Mouse (Mus musculus) right cerebral cortex, postnatal 14 days (tissue): ENCODE measurements around the gene Cttnbp2nl.

Source experiments
- DNase-seq: peaks from one replicate; pipeline ENCODE4 v3.0.0; 2022

The Cttnbp2nl gene

DNA sequence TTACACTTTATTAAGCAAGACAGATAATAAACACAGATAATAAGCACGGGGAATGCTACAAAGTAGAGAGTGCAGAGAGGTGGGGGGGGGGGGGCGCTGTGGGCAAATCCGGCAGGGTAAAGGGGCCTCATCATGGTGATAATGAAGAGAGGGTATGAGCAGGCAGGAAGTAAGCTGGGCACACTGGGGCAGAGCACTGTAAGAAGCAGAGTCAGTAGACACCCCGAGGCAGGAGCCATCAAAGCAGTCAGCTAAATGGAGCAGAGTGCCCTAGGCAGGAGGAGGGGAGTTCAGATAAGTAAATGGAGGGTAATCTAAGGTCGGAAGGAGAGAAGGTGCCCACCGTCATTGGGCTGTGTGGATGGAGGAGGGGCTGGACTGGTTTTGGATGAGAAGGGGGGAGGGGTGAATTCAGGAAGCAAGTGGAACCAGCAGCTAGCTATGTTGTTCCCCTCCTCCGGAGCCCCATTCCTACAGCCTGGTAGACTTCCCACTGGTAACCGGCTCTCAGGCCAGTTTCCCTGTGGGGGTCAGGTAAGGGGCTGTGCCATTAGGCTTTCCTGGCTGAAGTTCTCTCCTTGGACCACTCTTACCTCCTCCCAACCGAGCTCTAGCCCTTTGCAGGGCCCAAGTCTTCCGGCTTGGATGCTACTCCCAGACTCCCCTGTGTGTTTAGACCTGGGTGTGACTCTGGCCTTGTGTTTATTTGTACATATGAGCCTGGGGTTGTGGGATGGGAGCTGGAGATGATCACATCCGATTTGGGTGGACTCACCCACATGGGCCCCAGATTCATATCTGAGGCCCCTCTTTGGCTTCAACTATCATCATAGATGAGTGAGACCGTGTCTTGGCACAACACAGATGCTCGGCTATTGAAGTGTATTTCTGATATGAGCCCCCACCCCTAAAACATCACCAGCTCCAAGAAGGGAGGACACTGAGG lies 89.3 kb downstream of the Cttnbp2nl start:
- DNase-seq, result no peak

DNA sequence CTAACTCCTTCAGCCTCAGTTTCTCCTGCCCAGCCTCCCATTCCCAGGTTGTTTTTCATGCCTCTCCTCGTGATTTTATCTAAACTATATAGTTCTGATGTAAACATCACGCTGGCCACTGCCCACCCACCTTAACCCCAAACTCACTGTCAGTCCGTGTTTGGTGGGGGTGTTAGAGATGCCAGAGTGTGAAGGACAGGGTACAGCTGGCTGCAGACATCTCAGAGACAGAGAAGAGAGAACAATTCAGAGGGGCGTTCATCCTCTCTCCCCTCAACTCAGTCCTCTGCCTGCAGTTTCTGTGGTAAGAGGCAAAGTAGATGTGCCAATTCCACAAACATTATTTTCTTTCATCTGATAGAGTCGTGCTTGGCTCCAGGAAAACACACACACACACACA lies 90.1 kb downstream of the Cttnbp2nl start:
- DNase-seq, result no peak

DNA sequence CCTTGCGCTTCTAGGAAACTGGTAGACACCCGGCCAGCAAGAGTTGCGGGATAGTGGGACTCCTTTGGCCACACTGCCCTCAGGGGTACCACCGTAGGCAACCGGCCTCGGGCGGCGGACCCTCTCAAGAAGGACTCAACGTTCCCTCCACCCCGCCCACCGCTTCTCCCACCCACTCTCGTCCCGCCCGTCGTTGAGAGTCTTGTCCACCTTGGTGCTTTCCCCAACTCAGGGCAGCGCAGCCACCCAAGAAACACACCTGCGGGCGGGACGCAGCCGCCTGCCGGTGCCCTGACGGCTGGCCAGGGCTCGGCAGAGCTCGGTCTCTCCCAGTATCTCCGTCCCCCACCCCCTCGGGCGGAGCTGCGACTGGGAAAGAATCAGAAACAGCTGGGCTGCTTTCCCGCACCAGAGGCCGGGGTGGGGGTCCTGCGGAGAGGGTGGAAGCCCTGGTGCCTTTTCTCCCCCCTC lies 90.8 kb downstream of the Cttnbp2nl start:
- no peak for DNase-seq

DNA sequence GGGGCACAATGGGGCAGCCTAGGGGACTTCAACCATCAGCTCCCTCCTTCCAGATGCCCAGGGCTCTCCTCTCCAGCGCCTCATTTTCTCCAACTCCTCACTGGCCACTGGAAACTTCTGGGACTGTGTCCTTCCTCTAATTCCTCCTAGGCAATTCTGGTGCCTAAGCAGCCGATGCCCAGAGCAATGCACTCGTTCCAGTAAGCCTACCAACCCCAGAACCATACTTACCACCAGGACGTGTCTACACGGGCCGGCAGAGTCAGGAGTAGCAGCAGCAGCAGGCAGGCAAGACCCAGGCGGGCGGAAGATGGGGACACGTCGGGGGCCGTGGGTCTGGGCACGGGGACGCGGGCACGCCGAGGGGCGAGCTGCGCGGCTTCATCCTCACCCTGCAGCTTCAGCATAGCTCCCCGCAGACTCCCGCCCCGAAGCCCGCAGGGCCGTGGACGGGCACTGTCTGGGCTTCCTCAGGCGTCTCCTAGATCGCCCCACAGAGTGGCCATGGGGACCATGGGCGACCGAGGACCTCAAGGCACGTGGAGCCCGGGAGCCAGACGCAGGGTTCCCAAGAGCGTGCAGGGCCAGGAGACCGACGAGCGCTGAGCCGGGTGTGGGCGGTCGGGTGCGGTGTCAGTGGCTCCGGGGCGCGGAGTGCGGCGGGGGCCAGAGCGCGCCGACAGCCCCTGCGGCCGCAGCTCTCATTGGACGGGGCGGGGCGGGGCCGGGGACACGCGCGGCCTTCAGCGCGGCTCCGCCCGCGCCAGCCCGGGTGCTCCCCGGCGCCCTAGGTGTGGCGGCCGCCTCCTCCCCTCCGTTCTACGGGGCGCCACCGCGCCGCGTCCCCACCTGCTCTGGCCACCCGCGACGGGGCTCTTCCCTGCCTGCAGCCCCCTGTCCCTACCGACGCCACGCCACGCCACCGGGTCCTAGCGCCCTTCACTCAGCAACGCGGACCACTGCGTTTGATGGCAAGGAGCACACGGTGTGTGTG lies 91.6 kb downstream of the Cttnbp2nl start, which contains the start of gene Wnt2b:
Gene Wnt2b (minus strand): TSS at position 856 of the 994 bp plus-strand sequence.
- DNase-seq, result no peak

DNA sequence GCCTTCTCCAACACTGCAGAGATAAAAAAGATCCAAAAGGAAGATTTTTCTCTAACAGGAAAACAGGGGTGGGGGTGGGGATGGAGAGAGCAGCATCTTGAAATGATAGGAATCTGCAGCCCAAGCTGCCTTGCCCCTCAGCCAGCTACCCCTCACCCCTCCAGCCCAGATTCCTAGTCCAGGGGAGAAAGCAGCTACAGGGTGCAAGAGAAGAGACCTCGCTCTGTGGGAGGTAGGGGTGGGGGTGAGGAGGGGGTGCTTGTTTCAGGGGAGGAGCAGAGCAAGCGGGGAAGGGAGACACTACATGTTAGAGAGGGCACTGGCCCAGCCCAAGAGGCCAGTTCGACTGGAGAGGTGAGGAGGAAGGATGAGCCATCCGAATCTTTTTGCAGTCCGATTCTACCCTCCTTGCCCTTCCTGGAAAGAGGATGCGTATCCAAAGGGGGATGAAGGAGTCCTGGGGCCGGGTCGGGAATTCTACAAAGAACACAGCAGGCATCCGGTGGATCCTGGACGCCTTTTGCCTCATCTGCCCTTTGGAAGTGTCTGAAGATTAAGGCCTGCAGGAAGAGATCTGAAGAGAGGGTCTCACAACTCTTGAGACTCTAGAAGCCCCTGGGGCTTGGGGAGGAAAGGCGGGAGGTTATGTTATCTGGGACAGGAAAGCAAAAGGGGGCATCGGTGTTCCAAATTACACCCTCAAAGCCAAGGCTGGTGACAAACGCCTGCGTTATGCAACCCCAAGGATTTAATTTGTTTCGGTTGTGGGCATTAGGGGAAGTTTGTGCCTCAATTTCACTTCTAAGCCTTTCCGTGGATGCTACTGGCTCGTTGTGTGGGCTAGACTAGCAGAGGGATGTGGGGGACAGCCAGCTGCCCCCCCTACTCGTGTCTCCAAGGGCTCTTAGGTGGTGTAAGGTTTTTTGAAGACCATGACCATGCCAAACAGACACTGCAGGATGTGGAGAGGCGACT lies 92.6 kb downstream of the Cttnbp2nl start:
- no peak for DNase-seq

DNA sequence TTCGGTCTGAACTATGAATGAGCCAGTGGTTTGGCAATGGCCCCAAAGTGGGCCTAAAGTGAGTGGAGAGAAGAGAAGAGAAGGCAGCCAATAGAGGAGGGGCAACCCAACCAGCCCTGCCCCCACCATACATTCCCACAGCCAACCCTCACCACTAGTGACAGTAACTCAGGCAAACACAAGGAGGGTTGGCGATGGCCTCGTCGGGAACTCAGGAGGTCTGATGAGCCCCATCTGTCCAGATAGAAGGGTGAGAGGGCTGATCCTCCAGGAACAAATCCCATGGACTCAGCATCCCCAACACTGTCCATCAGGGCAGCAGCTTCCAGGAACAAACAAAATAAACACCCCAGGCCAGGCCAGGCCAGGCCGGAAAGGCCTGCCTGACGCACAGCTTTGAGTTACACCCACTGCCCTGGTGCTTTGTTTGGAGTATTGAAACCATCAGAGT lies 96.8 kb downstream of the Cttnbp2nl start:
- no peak for DNase-seq

DNA sequence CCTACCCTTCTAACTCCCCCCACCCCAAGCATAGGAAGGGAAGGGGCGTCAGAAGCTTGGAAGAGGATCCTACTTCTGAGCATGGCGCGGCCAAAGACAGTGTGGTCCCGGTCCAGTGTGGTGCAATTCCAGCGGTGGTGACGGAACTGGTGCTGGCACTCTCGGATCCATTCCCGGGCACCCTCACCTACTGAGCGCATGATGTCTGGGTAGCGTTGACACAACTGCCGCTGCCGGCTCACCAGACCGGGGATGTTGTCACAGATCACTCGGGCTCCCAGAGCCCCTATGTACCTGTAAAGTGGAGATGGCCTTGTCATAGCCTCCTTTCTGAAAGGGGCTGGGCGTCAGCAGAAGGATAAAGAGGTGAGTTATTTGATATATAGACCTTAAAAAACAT lies 98.4 kb downstream of the Cttnbp2nl start:
- DNase-seq, result no peak

DNA sequence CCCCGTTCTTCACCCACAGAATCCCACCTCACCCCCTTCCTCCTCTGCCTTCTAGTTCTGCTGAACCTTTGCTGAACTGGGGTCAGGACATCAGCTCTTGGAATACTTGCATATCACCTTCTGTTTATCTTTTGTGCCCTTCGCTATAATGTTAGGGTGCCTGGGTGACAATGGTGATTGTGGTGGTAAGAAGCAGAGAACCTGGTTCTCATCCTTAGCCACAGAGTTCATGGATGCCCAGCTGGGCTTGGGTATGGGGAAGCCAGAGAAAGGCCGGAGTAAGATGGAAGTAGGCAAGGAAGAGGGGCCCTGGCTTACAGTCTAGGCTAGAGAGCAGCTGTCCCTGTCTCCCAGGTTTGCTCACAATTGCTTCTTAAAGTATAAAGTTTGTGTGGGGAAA lies 98.8 kb downstream of the Cttnbp2nl start:
- DNase-seq, result no peak

DNA sequence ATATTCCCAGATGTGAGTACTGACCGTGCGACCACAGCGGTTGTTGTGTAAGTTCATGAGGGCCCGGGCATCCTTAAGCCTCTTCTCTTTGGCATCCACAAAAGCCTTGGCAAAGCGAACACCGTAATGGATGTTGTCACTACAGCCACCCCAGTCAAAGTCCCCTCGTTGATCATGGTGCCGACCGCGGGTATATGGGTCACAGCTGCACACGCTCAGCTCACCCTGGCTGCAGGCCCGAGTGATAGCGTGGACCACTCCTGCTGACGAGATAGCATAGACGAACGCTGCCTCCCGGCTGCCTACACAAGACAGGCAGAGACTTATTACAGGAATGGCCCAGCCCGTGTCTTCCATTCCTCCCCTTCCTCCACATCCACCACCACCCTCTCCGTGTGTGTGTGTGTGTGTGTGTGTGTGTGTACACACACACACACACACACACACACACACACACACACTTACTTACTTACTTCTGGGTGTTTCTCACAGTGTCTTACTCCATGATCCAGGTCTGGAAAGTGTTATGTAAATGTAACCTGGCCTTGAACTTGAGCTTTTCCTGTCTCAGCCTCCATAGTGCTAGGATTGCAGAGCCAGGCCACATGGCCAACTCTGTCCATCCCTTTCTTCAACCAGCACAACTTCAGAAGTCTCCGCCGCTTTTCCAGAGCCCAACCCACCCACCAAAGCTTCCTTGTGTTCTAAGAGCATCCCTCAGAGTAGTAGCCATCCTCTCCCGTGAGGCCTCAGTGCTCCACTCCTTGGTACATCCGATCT lies 99.9 kb downstream of the Cttnbp2nl start:
- no peak for DNase-seq
